Mouse (Mus musculus) kidney, adult 10 weeks (tissue): ENCODE data around the gene Glrb. TPM values are rescaled to one million over a fixed set of nuclear protein-coding genes. Genes with fewer than 3 reads are reported as not detected.

ENCODE experiments used
- polyA plus RNA-seq: library from polyadenylated mRNA; stranded (reverse); fragments of 350-450 nt; fragmentation: Illumina TruSeq; extraction: RNeasy Lipid Tissue Mini Kit (QIAGEN cat#74804); gene quantifications from one replicate; pipeline ENCODE4 v1.2.3, GENCODE M21; 2014; ENCODE audit warnings: low read depth, low replicate concordance

Glrb gene
- 0.73 TPM for polyA plus RNA-seq

GRCm38 (mm10) chr3:80913111-80913778, at the start of gene Glrb:
Gene Glrb (minus strand): TSS chr3:80913660.

GRCm38 (mm10) chr3:80802596-80803081, 110.8 kb downstream of the Glrb start, which contains the start of gene Gria2:
Gene Gria2 (minus strand): TSS chr3:80802835.

Other genes starting within 250 kb of the Glrb start
- 0.16 TPM for gene Gria2, start 110.8 kb downstream of the Glrb start, polyA plus RNA-seq
- gene Pdgfc, start 122.8 kb upstream of the Glrb start, polyA plus RNA-seq = 35.0 TPM